Mouse (Mus musculus): ENCODE results near the gene Chat.

DNA sequence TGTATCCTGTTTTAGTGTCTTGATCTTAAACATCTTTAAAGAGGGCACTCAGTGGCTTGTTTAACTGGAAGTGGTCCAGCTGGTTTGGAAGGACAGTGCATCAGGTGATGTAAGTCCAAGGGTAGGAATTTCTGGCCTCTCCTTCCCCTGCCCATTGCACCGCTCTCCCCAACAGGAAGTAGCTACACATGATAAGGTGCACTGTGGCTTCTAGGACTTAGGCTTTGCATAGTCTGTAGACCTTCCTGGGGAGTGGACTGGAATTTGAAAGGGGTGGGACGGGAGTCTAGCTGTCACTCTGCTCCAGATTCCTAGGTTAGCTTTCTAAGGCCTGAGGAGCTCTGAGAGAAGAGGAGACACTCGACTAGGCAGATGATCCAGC, 85.7 kb downstream of the Chat start:
- TF ChIP-seq GATA1 (IDR thresholded peaks at IDR 0.05; ENCODE audit: borderline replicate concordance, low read length) (no peak), FLI1 (IDR thresholded peaks at IDR 0.05; ENCODE audit: low read length) (no peak)

All from megakaryocyte, embryonic 14.5 days (primary cell).